Mouse (Mus musculus) kidney, adult 2 months (tissue): ENCODE measurements around the gene Psmd13.

Experiments
- CTCF ChIP-seq: fragments of 200-500 bp; conservative IDR thresholded peaks from 2 replicates; pipeline ENCODE4 v1.5.1; 2011; ENCODE audit warnings: low read depth, mild to moderate bottlenecking, control low read depth, low read length, moderate library complexity, mixed read lengths; ENCODE audit not compliant: insufficient read depth, insufficient read length
- POLR2A ChIP-seq: fragments of 200-500 bp; IDR thresholded peaks from one replicate; pipeline ENCODE4 v1.6.1; 2011; ENCODE audit warnings: low read depth, low read length, control low read depth

DNA sequence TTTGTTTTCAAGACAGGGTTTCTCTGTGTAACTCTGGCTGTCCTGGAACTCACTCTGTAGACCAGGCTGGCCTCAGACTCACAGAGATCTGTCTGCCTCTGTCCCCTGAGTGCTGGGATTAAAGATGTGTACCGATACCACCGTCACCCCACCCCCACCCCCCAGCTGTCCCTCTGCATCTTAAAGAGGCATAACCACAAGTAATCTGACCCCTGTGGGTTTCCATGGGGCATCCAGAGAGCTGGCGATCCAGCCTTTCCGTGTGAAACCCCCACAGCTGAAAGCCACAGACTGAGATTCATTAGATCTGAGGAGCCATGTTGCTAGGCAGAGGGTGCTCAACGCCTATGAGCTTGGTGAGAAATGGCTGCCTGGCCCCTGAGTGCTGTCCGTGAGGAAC lies 21.8 kb upstream of the Psmd13 start:
- no peak for TF ChIP-seq CTCF
- TF ChIP-seq POLR2A: no peak
